Mouse (Mus musculus): Measurements from ENCODE around the gene Tap2.

The Tap2 gene

GRCm38 (mm10) chr17:34257594-34258375, 54.5 kb downstream of the Tap2 start, which contains the start of gene H2-Ab1:
H2-Ab1 (plus strand) TSS chr17:34257689.
- peak; percentile 86 for DNase-seq

DNA sequence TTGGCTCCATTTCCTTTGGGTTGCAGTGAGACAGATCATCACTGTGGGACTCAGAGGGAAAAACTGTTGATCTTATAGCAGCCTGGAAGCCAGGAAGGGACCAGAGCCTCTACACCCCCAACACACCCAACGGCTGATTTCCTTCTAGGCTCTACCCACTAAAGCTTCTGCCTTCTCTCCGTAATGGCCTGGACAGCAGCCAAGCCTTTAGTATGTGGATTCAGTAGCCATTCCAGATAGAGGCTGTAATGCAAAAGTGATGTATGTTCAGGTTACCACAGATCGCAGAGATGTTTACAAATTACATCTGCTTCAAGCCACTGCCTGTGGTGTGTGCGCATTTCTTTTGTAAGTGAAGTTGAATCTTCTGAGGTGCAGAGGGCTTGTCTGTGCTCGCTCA, 57.2 kb downstream of the Tap2 start:
- DNase-seq, result no peak

DNA sequence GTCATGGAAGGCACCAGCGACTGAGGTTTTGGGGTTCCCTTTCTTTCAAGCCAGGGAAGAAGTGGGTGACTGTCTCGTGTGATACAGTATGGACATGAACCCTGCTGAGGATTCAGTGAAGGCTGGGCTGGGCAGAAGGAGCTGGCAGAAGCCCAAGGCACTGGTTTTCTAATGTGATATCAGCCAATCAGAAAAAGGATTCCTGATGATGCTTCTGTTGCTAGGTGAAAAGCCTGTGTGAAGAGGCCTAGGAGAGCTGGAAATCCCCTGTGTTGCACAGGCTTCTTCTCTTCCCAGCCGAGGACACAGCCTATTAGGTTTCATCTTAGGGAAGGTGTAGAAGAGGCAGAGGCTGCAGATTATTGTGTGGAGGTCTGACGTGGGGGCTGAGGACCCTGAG, 58.2 kb downstream of the Tap2 start:
- peak; percentile 81 for DNase-seq

- peak; percentile 80 for DNase-seq
Measured at GRCm38 (mm10) chr17:34263068-34263467, 59.7 kb downstream of the Tap2 start.

DNA sequence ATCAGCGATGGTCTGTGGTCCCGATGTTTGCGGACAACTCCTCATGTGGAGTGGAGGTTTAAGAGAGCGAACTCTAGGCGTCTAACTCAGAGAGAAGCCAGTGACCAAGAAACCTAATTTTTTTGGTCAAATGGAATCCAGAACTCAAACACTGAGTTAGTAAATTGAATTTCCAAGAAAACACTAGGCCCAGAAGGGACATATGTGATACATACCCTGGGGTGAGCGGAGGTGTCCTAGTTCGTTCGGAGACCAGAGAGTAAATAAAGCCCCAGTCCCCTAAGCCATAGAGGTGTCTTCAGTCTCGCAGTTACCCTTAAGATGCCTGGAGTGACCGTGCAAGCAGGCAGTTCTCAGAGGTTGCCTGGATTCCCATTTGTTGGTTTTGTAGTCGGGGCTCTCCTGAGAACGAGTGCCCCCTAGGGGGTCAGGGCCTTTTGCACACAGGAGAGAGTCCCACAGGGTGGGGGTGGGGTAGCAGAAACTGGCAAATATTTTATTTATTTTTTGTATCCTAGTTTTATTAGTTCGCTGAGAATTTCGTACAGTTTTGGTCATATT, 60.6 kb downstream of the Tap2 start:
- peak; percentile 34 for DNase-seq

DNA sequence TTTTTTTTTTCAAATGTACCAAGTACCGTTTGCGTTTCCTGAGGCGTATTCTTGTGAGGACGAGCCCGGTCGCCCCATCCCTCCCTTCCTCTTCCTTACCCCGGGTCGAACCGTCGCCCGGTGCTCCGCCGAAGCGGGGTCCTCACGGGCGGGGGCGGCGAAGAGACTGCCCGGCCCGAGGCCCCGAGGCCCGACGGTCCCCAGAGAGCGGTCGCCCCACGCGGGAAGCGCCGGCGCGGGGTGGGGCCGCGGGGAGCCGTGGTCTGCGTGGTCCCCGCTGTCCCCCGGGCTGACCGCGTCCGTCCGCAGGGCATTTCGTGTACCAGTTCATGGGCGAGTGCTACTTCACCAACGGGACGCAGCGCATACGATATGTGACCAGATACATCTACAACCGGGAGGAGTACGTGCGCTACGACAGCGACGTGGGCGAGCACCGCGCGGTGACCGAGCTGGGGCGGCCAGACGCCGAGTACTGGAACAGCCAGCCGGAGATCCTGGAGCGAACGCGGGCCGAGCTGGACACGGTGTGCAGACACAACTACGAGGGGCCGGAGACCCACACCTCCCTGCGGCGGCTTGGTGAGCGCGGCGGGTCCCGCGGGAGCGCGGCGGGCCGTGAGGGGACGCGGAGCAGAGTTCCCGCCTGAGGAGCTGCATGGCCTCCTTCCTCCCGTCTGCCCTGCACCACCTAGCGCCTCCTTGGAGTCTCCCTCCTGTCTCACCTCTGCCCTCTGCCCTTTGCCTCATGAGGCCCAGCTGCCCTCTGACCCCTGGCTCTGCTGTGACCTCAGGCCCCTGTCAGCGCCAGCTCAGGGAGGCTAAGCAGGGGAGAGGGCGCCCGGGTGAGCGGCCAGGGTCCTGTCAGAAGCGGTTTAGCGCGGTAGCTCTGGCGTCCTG, 61.4 kb downstream of the Tap2 start:
- no peak for DNase-seq
